Mouse (Mus musculus) hematopoietic stem cell, adult 5-6 weeks (primary cell): Measurements from ENCODE around the gene Kmt2c. TPM values are rescaled to one million over a fixed set of nuclear protein-coding genes. Genes with fewer than 3 reads are reported as not detected.
A peak's percentile ranks its signal among the peaks of the same experiment; 100 is the strongest.
"Not testable (repeated sequence)": the region's sequence is repeated elsewhere in the genome, so short reads cannot be mapped to it uniquely, and the experiment has no call there.

ENCODE experiments used
- ATAC-seq, 2 experiments: fragments of 125-278 bp in 1 of 2; replicated peaks in 1 of 2; 2 replicates each; pipeline ENCODE4 v1.8.0; 2016 to 2017; ENCODE audit warnings: inconsistent platforms in 2 of 2, mild to moderate bottlenecking in 2 of 2, moderate number of reproducible peaks in 2 of 2, low read depth in 1 of 2, moderate TSS enrichment in 1 of 2; ENCODE audit not compliant: low FRiP score in 2 of 2, poor library complexity in 2 of 2, severe bottlenecking in 2 of 2, insufficient read depth in 1 of 2, low TSS enrichment in 1 of 2
- total RNA-seq: library from RNA; stranded (forward); fragments of 172-1452, 232-1000 nt; gene quantifications from 2 replicates; pipeline ENCODE4 v1.2.3, GENCODE M21; 2017

Gene Kmt2c
- total RNA-seq, 1 experiment from 2014 or later: 48.5 TPM

DNA sequence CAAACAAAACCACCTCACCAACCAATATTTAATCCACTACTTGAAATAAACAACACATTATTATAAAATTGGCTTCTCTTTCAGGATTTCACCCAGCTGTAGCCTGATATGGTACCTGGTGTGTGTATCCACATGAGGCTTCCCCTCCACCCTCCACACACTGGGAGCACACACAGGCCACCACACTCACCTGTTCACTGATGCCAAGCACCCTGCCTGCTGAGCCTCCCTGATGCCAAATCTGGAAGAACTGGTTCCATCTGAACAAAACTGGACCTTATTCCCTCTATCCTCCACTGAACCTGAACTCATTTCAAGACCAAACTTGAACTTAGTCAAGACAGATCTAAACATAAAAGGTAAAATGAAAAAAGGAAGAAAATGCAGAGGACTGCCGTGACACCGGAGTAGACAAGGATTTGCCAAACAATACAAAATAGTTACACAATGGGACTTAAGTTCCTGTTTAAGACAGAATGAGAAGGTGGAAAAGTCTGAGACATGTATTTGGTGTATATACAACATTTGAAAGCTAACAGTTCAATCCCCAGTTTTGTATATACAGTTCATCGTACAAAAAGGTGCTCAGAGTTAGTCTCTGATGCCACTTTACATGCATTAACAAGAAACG lies 230.2 kb downstream of the Kmt2c start:
- peak in 1 of 2 experiments; percentile 7; a peak in 1 of 4 replicates for ATAC-seq

DNA sequence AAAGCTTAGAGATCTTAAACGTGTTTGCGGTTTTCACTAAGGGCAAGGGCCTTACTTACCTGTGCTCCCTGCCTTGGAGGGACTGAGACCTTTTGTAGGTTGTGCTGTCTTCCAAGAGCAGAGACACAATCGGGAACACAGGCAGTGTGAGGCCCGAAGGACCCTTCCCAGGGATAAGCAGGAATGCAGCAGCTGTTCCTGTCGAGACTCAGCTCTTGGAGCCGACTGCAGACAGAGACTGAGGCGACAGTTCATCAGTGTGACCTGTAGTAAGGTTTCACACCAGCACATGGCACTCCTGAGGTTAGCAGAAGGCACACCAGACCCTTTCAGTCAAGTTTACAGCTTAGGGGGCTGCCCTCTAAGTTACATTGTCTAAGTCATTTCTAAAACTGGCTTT lies 236.3 kb downstream of the Kmt2c start:
- no peak for ATAC-seq

DNA sequence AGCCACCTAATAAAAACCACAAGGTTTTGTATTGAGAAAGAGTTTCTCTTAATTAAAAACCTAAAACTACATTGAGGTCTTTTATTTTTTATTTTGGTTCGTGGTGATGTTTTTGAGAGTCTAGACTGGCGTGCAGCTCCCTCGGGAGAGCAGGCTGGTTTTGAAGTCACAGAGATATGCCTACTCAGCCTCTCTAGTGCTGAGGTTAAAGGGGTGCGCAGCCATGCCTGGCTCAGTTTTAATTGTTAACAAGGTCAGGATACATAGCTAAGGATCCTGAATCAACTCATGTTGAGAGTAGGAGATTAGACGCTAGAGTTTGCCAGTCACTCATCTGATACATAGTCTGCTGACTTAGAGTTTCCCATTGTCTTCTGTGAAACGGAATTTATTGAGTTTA lies 237.1 kb downstream of the Kmt2c start:
- ATAC-seq: no peak

GRCm38 (mm10) chr5:25256686-25257085 lies 241.9 kb downstream of the Kmt2c start:
- no peak for ATAC-seq

DNA sequence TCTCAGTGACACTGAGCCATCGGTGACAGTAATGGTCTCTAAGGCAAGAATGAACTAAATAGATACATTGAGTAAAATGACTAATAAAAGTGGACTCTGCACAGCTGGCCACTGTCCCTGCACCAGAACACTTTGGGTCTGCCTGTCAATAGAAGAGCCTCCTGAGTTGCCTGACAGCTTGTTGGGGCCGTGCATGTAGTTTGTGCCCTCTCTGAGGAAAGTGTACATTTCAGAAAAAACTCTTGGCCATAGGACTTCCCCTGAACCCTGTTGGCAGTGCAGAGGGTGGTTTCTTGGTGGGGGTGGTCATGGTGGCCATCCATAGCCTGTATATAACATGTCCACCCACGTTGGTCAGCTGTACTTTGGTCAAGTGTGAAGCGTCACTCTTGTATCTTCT lies 244.1 kb downstream of the Kmt2c start:
- ATAC-seq: no peak

DNA sequence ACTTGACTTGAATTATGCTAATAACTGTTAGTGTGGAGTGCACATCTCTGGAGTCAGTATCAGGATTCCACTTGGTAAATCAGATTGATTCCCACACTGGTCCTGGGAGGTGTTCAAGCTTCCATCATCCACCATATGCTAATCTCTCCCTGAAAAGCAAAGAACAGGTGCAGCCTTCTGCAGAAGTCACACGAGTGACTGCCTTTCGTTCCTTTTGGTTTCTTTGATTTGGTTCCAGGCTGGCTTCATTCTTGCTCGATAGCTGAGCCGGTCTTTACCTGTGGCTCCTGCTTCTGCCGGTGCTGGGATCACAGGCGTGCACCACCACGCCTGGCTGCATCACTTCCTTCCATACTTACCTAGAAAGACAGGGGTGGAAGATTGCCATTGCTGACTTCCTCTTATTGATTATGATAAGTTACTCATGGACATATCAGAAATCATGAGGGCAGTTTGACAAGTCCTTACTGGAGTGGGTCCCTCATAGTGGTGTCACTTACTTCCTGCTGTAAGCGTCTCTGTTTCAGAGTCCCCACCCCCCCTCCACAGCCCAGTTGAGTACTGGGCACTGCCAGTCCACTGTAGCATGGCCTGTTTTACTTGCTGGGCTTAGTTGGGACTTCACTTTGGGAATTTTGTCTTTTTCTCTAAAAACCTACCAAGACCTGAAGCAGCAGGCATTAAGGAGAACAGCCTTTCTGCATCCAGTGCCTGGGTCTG lies 245.6 kb downstream of the Kmt2c start:
- ATAC-seq: no peak

GRCm38 (mm10) chr5:25252423-25252822 lies 246.2 kb downstream of the Kmt2c start:
- no peak for ATAC-seq

GRCm38 (mm10) chr5:25247036-25247435 lies 251.5 kb downstream of the Kmt2c start:
- ATAC-seq: no peak

- no peak for ATAC-seq
Observed at GRCm38 (mm10) chr5:25246473-25246865, 252.1 kb downstream of the Kmt2c start.

DNA sequence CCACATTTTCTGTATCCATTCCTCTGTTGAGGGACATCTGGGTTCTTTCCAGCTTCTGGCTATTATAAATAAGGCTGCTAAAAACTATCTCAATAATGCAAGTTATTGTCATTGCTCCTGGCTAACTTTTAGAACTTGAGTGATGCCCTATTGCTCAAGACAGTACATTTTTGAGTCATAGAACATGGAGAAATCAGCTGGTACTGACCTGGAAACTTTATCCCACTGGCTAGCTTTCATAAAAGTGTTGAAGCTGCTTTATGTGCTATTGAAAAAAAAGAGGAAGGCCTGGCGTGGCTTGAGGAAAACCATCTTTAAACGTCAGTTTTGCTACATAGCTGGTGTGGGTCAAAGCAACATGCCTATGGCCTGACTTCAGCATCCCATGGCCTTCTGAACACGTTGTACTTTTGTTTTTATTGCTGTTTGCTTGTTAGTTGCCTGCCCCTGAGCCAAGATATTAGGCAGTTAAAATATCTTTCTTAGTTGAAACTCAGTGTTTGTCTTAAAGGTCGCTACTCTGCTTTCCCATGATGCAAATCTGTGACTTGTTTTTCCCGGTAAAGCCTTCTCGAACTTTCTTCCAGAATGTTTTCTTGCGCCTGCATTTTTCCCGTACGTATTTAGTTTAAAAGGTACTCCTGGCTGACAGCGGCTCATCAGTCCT lies 252.6 kb downstream of the Kmt2c start:
- no peak for ATAC-seq

- ATAC-seq: no peak
Observed at GRCm38 (mm10) chr5:25243101-25243500, 255.5 kb downstream of the Kmt2c start.

- ATAC-seq: not testable (repeated sequence)
Observed at GRCm38 (mm10) chr5:25224377-25224776, 274.2 kb downstream of the Kmt2c start.

DNA sequence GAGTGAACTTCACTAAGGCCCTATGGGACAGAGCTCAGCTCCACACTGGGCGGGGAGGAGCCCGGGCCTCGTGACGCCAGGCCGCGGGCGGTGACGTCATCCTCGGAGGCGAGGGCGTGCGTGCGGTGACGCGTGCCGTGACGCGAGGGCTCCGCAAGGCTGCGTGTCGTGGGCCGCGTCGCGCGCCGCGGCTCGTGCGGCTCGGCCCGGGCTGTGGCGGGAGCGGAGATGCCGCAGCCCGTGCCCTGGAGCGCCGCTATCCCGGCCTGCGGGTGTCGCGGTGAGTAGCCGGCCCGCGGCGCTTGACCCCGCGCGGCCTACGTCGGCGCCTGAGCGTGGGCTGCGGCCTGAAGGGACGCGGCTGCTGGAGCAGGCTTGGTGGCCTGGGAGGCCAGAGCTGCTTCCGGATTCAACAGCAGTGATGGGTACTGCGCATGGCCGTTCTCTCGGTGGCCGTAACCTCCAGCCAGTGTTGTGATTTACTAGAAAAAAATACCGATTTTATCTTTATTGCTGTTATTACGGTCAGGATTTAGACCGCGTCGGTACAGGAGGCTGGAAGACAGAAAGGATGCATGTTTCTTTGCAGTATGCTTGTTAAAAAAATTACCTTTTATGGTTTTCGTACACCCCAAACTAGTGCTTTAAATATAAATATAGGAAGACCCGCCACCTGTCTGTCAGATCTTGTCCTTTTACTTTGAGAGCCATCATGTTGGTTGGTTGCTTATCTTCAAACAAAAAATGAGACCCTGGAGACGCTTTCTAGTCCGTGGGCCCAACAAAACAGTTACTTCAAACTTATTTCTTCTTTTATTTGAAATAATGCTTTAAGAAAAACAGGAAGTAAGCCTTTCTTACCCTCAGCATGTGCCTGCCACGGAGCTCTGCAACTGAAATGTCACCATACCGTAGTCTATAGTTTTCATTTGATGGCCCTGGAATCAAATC lies 275.6 kb downstream of the Kmt2c start, which contains the start of gene E130116L18Rik:
TSS of gene E130116L18Rik (minus strand) at position 402 of the 951 bp plus-strand sequence.
- ATAC-seq: peak; percentile 80 to 90

Other genes starting within 250 kb of the Kmt2c start
- not detected in 2 replicates for gene Cct8l1, start 17.3 kb upstream of the Kmt2c start, total RNA-seq
- gene Xrcc2, start 207.0 kb upstream of the Kmt2c start, total RNA-seq: 14.1 and 19.5 TPM in 2 replicates